Mouse (Mus musculus) gastrocnemius, postnatal 36 days (tissue): Measurements from ENCODE around the gene Itch. TPM values are rescaled to one million over a fixed set of nuclear protein-coding genes. Genes with fewer than 3 reads are reported as not detected.
"Not testable (repeated sequence)": the region's sequence is repeated elsewhere in the genome, so short reads cannot be mapped to it uniquely, and the experiment has no call there.

Experiments used
- DNase-seq, 2 experiments: peaks; one replicate each; pipeline ENCODE4 v3.0.0; 2022
- intact Hi-C: fragments of 180-260 bp; cut with DNase I; formaldehyde crosslinking; loops from one replicate; pipeline ENCODE4 v1.15.1; 2025
- long read RNA-seq, 2 experiments: library from polyadenylated mRNA; stranded (forward); transcript quantifications; one replicate each; pipeline ENCODE4 v2.0.0; 2021
- total RNA-seq, 2 experiments: library from RNA; stranded (reverse); gene quantifications; 2 replicates each; pipeline ENCODE4 v1.2.3; 2021

The Itch gene
- 10 to 100 TPM; 17.2 to 19.3 TPM for total RNA-seq
- long read RNA-seq, experiment 1, full-length matches to known transcripts = 3 of 28 reads
- long read RNA-seq, experiment 1, partial matches to known transcripts = 24 of 28 reads
- long read RNA-seq, experiment 1, other reads (novel, unspliced or antisense) = 1 of 28 reads
- long read RNA-seq, experiment 2, full-length matches to known transcripts = 3 of 31 reads
- long read RNA-seq, experiment 2, partial matches to known transcripts = 1 of 31 reads
- long read RNA-seq, experiment 2, other reads (novel, unspliced or antisense) = 27 of 31 reads

GRCm38 (mm10) chr2:155133011-155133976 is at the start of gene Itch:
Gene Itch, plus strand, starts transcription at chr2:155133509.
- peak; percentile 86 to 91 for DNase-seq
- intact Hi-C loops = no loop called here

GRCm38 (mm10) chr2:155084546-155084945 is 48.8 kb upstream of the Itch start:
- intact Hi-C loops = loop anchor here (5.0 kb wide), 2 partner anchors 88 to 108 kb away; no protein-coding TSS in a partner anchor
- DNase-seq = no peak

GRCm38 (mm10) chr2:155086328-155086727 is 47.0 kb upstream of the Itch start:
- DNase-seq = no peak
- intact Hi-C loops = no loop called here

- intact Hi-C loops = no loop called here
- DNase-seq = no peak
Measured at GRCm38 (mm10) chr2:155088264-155088663, 45.0 kb upstream of the Itch start.

GRCm38 (mm10) chr2:155090909-155091742 is 42.2 kb upstream of the Itch start:
- intact Hi-C loops = loop anchor here (10.0 kb wide), 1 partner anchor 324 kb away; no protein-coding TSS in a partner anchor

GRCm38 (mm10) chr2:155091743-155092075 is 41.6 kb upstream of the Itch start:
- intact Hi-C loops = loop anchor here (10.0 kb wide), 1 partner anchor 323 kb away; no protein-coding TSS in a partner anchor
- DNase-seq = no peak

More at GRCm38 (mm10) chr2:155090909-155091742, 42.2 kb upstream of the Itch start:
- DNase-seq = no peak

- no peak for DNase-seq
- intact Hi-C loops = loop anchor here (10.0 kb wide), 1 partner anchor 321 kb away; no protein-coding TSS in a partner anchor
Measured at GRCm38 (mm10) chr2:155093418-155093817, 39.9 kb upstream of the Itch start.

- intact Hi-C loops = loop anchor here (10.0 kb wide), 1 partner anchor 316 kb away; no protein-coding TSS in a partner anchor
- DNase-seq = no peak
Measured at GRCm38 (mm10) chr2:155098720-155099380, 34.5 kb upstream of the Itch start.

- intact Hi-C loops = loop anchor here (10.0 kb wide), 1 partner anchor 315 kb away; no protein-coding TSS in a partner anchor
- no peak for DNase-seq
Measured at GRCm38 (mm10) chr2:155099421-155099820, 33.9 kb upstream of the Itch start.

GRCm38 (mm10) chr2:155099994-155100795 is 33.1 kb upstream of the Itch start:
- intact Hi-C loops = loop anchor here (10.0 kb wide), 1 partner anchor 315 kb away; no protein-coding TSS in a partner anchor
- no peak for DNase-seq

- intact Hi-C loops = no loop called here
- no peak for DNase-seq
Measured at GRCm38 (mm10) chr2:155100796-155101259, 32.5 kb upstream of the Itch start.

GRCm38 (mm10) chr2:155101761-155102181 is 31.5 kb upstream of the Itch start:
- intact Hi-C loops = no loop called here
- DNase-seq = no peak

- DNase-seq = no peak
- intact Hi-C loops = no loop called here
Measured at GRCm38 (mm10) chr2:155103607-155104006, 29.7 kb upstream of the Itch start.

- intact Hi-C loops, DNase-seq: not testable (repeated sequence)
Measured at GRCm38 (mm10) chr2:155107276-155107675, 26.0 kb upstream of the Itch start.

- no peak for DNase-seq
- intact Hi-C loops = no loop called here
Measured at GRCm38 (mm10) chr2:155115216-155115830, 18.0 kb upstream of the Itch start.

- intact Hi-C loops = no loop called here
- no peak for DNase-seq
Measured at GRCm38 (mm10) chr2:155133977-155134860, 910 bp downstream of the Itch start.

GRCm38 (mm10) chr2:155135092-155135491 is 1.8 kb downstream of the Itch start:
- intact Hi-C loops = no loop called here
- no peak for DNase-seq
